Mouse (Mus musculus) liver, adult 2 months (tissue): ENCODE results near the gene Cptp. TPM values are rescaled to one million over a fixed set of nuclear protein-coding genes. Genes with fewer than 3 reads are reported as not detected.

ENCODE experiments used
- DNase-seq: peaks from one replicate; pipeline ENCODE4 v3.0.0-alpha.2; 2011; ENCODE audit warnings: low read depth, low spot score; ENCODE audit errors: extremely low read depth
- H3K27ac ChIP-seq: fragments of 200-500 bp; replicated peaks from 2 replicates; pipeline ENCODE4 v1.5.1; 2012; ENCODE audit warnings: low read depth, mild to moderate bottlenecking, control low read depth, inconsistent platforms, low read length; ENCODE audit not compliant: insufficient read depth
- H3K27me3 ChIP-seq: fragments of 200-500 bp; 2 replicates; pipeline ENCODE4 v1.6.1; 2012; ENCODE audit warnings: mild to moderate bottlenecking, moderate library complexity, low read length, inconsistent platforms; ENCODE audit not compliant: control insufficient read depth, insufficient read depth
- H3K36me3 ChIP-seq: fragments of 200-500 bp; 2 replicates; pipeline ENCODE4 v1.6.1; 2012; ENCODE audit warnings: low read length, inconsistent platforms; ENCODE audit not compliant: control insufficient read depth, insufficient read depth
- H3K4me1 ChIP-seq: fragments of 200-500 bp; 2 replicates; pipeline ENCODE4 v1.6.1; 2011; ENCODE audit warnings: low read length; ENCODE audit not compliant: control insufficient read depth, insufficient read depth
- H3K4me3 ChIP-seq: fragments of 200-500 bp; 2 replicates; pipeline ENCODE4 v1.5.1; 2011; ENCODE audit warnings: low read depth, mild to moderate bottlenecking, control low read depth, low read length, moderate library complexity; ENCODE audit not compliant: insufficient read depth
- H3K79me2 ChIP-seq: fragments of 200-500 bp; 2 replicates; pipeline ENCODE4 v1.6.1; 2012; ENCODE audit warnings: inconsistent platforms, mild to moderate bottlenecking, low read length, moderate library complexity; ENCODE audit not compliant: control insufficient read depth, insufficient read depth
- H3K9ac ChIP-seq: fragments of 200-500 bp; 2 replicates; pipeline ENCODE4 v1.6.1; 2012; ENCODE audit warnings: low read depth, mild to moderate bottlenecking, control low read depth, inconsistent platforms, low read length
- CTCF ChIP-seq: fragments of 200-500 bp; IDR thresholded peaks from 2 replicates; pipeline ENCODE4 v1.5.1; 2011; ENCODE audit warnings: low read depth, low read length, control low read depth
- POLR2A ChIP-seq: fragments of 200-500 bp; IDR thresholded peaks from 2 replicates; pipeline ENCODE4 v1.6.1; 2011; ENCODE audit warnings: low read length, control low read depth; ENCODE audit not compliant: insufficient read depth; ENCODE audit errors: extremely low read depth
- WGBS: fragments of 180-500 bp; shearing (Covaris S2); methylation state at CpG from one replicate; pipeline ENCODE4 v1.1.7; 2018; 5-methylcytosine and 5-hydroxymethylcytosine counted together
- polyA plus RNA-seq: library from polyadenylated mRNA; depleted of rRNA; stranded (reverse); fragments of >200 nt; gene quantifications from 2 replicates; pipeline ENCODE4 v1.2.3, GENCODE M21; 2012
- total RNA-seq: library from RNA; depleted of rRNA; stranded (reverse); fragments of >200 nt; gene quantifications from 2 replicates; pipeline ENCODE4 v1.2.3, GENCODE M21; 2014

The Cptp gene
- total and polyA plus RNA-seq, 2 experiments: 5.7 to 48.6 TPM

- H3K4me3 ChIP-seq: no peak overlapping the region
- H3K9ac ChIP-seq: no peak overlapping the region
- H3K4me1 ChIP-seq: peaks cover 3% of the 10 kb centered on the region; the same call in 1 of the 2 replicates
- H3K27ac ChIP-seq: no peak overlapping the region
- peaks cover 8% of the 10 kb centered on the region; the same call in 1 of the 2 replicates for H3K79me2 ChIP-seq
- H3K36me3 ChIP-seq: no peaks in the 10 kb centered on the region
- TF ChIP-seq POLR2A (no peak), CTCF (no peak)
- no peak for DNase-seq
- 89% methylated on average over 4 of the region's 4 CpGs for WGBS
- H3K27me3 ChIP-seq: no peaks in the 10 kb centered on the region
These were observed 26.6 kb upstream of the Cptp start for GRCm38 (mm10) chr4:155895826-155896225.

- peak overlapping the region; percentile 23; the same call in 1 of the 2 replicates for H3K4me3 ChIP-seq
- WGBS: 59% methylated on average over 6 of the region's 6 CpGs
These were observed 26.0 kb upstream of the Cptp start for GRCm38 (mm10) chr4:155895216-155895615.

GRCm38 (mm10) chr4:155894311-155894881 is 25.2 kb upstream of the Cptp start:
- peaks cover 8% of the 10 kb centered on the region; the same call in 1 of the 2 replicates for H3K79me2 ChIP-seq
- WGBS: 61% methylated on average over 8 of the region's 8 CpGs
- no peaks in the 10 kb centered on the region for H3K36me3 ChIP-seq
- peaks cover 3% of the 10 kb centered on the region; the same call in 1 of the 2 replicates for H3K4me1 ChIP-seq
- TF ChIP-seq POLR2A (no peak), CTCF (no peak)
- no peak for DNase-seq
- peak overlapping the region; percentile 17; the same call in 1 of the 2 replicates for H3K27ac ChIP-seq
- peak overlapping the region; percentile 18; the same call in 1 of the 2 replicates for H3K4me3 ChIP-seq
- H3K9ac ChIP-seq: peak overlapping the region; percentile 47; the same call in 1 of the 2 replicates
- H3K27me3 ChIP-seq: no peaks in the 10 kb centered on the region

More at GRCm38 (mm10) chr4:155895216-155895615, 26.0 kb upstream of the Cptp start:
- peak overlapping the region; percentile 56 for H3K9ac ChIP-seq
- peaks cover 8% of the 10 kb centered on the region; the same call in 1 of the 2 replicates for H3K79me2 ChIP-seq
- peak overlapping the region; percentile 54 for H3K27ac ChIP-seq
- H3K36me3 ChIP-seq: no peaks in the 10 kb centered on the region
- TF ChIP-seq CTCF (no peak), POLR2A (no peak)
- H3K4me1 ChIP-seq: peaks cover 3% of the 10 kb centered on the region; the same call in 1 of the 2 replicates
- DNase-seq: no peak
- no peaks in the 10 kb centered on the region for H3K27me3 ChIP-seq

- WGBS: 78% methylated on average over 8 of the region's 8 CpGs
- Histone ChIP-seq H3K9ac (0 out of 2 replicates have a peak overlapping the region, but pooled peaks have one; percentile 2), H3K27ac (no peak overlapping the region), H3K36me3 (no peaks in the 10 kb centered on the region; the same call in 1 of the 2 replicates), H3K4me3 (no peak overlapping the region), H3K79me2 (peaks cover 8% of the 10 kb centered on the region; the same call in 1 of the 2 replicates), H3K4me1 (peaks cover 3% of the 10 kb centered on the region; the same call in 1 of the 2 replicates), H3K27me3 (no peaks in the 10 kb centered on the region)
- TF ChIP-seq POLR2A (no peak), CTCF (no peak)
- DNase-seq: no peak
These were observed 24.0 kb upstream of the Cptp start for GRCm38 (mm10) chr4:155893212-155893690.

- 8% methylated on average over 37 of the region's 37 CpGs for WGBS
- Histone ChIP-seq H3K4me3 (peak overlapping the region; percentile 87), H3K4me1 (peaks cover 3% of the 10 kb centered on the region; the same call in 1 of the 2 replicates), H3K36me3 (no peaks in the 10 kb centered on the region; the same call in 1 of the 2 replicates), H3K27ac (peak overlapping the region; percentile 20; the same call in 1 of the 2 replicates), H3K9ac (peak overlapping the region; percentile 90), H3K27me3 (no peaks in the 10 kb centered on the region), H3K79me2 (peaks cover 8% of the 10 kb centered on the region; the same call in 1 of the 2 replicates)
- TF ChIP-seq POLR2A (no peak), CTCF (no peak)
- no peak for DNase-seq
These were observed 23.4 kb upstream of the Cptp start for GRCm38 (mm10) chr4:155892438-155893211.
